Mouse (Mus musculus) neural tube, embryonic 14.5 days (tissue): ENCODE results near the gene Hist1h4f. TPM values are rescaled to one million over a fixed set of nuclear protein-coding genes. Genes with fewer than 3 reads are reported as not detected.

Experiments used
- ATAC-seq: fragments of 200-750 bp; cut with Nextera tagmentation; 2 replicates; pipeline ENCODE4 v1.8.0; 2017; ENCODE audit warnings: low read depth, mild to moderate bottlenecking, moderate TSS enrichment, moderate library complexity
- H3K27ac ChIP-seq: fragments of 300-500 bp; sonication (generic); 2 replicates; pipeline ENCODE4 v1.5.1; 2014; ENCODE audit warnings: low read depth, mild to moderate bottlenecking, control low read depth, low read length, moderate library complexity, mixed read lengths
- H3K27me3 ChIP-seq: fragments of 300-500 bp; sonication (generic); 2 replicates; pipeline ENCODE4 v1.6.1; 2014; ENCODE audit warnings: low read length; ENCODE audit not compliant: control insufficient read depth, insufficient read depth
- H3K36me3 ChIP-seq: fragments of 300-500 bp; sonication (generic); 2 replicates; pipeline ENCODE4 v1.6.1; 2014; ENCODE audit warnings: low read length, mixed read lengths; ENCODE audit not compliant: control insufficient read depth, insufficient read depth
- H3K4me1 ChIP-seq: fragments of 300-500 bp; sonication (generic); 2 replicates; pipeline ENCODE4 v1.6.1; 2014; ENCODE audit warnings: low read length; ENCODE audit not compliant: control insufficient read depth, insufficient read depth
- H3K4me2 ChIP-seq: fragments of 300-500 bp; sonication (generic); 2 replicates; pipeline ENCODE4 v1.6.1; 2014; ENCODE audit warnings: mild to moderate bottlenecking, low read depth, low read length, control low read depth
- H3K4me3 ChIP-seq: fragments of 300-500 bp; sonication (generic); 2 replicates; pipeline ENCODE4 v1.5.1; 2014; ENCODE audit warnings: low read depth, low read length, control low read depth, mixed read lengths
- H3K9ac ChIP-seq: fragments of 300-500 bp; sonication (generic); replicated peaks from 2 replicates; pipeline ENCODE4 v1.6.1; 2014; ENCODE audit warnings: low read depth, mild to moderate bottlenecking, control low read depth, low read length, mixed read lengths
- H3K9me3 ChIP-seq: fragments of 300-500 bp; sonication (generic); 2 replicates; pipeline ENCODE4 v1.6.1; 2016; ENCODE audit warnings: low read length; ENCODE audit not compliant: control insufficient read depth
- WGBS: fragments of 180-500 bp; shearing (Covaris S2); extraction: QIAGEN DNeasy Blood & Tissue Kit; methylation state at CpG from one replicate; pipeline ENCODE4 v1.1.7; 2014; 5-methylcytosine and 5-hydroxymethylcytosine counted together
- polyA plus RNA-seq: library from polyadenylated mRNA; unstranded; fragments of >200 nt; fragmentation: Nextera tagmentation; extraction: Ambion mirVana; gene quantifications from 2 replicates; pipeline ENCODE4 v1.2.1, GENCODE M21; 2014

Hist1h4f gene
- polyA plus RNA-seq, 1 experiment from 2014 or later = not detected

DNA sequence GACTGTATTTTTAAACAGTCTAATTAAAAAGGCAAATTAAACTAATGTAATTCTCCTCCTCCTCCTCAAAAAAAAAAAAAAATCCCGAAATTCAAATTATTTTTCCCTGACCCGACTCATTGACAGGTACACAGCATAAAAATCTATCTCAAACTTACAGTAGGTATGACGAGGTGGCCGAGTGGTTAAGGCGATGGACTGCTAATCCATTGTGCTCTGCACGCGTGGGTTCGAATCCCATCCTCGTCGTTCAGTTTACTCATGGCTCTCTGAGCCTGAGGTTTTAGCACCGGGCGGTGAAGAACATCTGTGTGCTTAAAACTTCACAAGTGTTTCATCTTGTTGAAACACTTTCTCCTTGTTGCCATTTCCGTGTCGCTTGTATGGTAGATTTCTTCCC lies 29.7 kb downstream of the Hist1h4f start:
- WGBS = 2% methylated on average over 14 of the region's 14 CpGs
- Histone ChIP-seq H3K27me3 (no peaks in the 10 kb centered on the region), H3K4me3 (no peak overlapping the region), H3K36me3 (no peaks in the 10 kb centered on the region), H3K4me1 (no peaks in the 10 kb centered on the region), H3K9ac (no peak overlapping the region), H3K4me2 (no peak overlapping the region), H3K9me3 (no peaks in the 10 kb centered on the region), H3K27ac (no peak overlapping the region)
- no peak for ATAC-seq

DNA sequence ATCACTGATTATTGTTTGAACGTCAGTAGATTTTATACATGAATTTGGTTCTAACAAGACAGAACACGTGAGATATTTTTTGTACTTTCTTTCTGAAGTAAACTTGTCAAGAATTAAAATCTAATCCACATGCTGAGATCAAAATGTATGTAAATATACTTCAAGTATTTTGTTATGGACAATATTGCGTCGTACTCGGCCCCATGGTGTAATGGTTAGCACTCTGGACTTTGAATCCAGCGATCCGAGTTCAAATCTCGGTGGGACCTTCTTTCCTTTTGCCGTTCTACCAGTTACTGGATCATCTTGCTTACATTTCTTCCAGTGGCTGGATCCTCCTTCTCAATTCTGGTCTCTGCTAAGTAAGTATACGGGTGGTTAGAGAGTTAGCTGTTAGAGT lies 32.0 kb downstream of the Hist1h4f start:
- WGBS = under 1% methylated on average over 10 of the region's 10 CpGs
- H3K27ac ChIP-seq = no peak overlapping the region

DNA sequence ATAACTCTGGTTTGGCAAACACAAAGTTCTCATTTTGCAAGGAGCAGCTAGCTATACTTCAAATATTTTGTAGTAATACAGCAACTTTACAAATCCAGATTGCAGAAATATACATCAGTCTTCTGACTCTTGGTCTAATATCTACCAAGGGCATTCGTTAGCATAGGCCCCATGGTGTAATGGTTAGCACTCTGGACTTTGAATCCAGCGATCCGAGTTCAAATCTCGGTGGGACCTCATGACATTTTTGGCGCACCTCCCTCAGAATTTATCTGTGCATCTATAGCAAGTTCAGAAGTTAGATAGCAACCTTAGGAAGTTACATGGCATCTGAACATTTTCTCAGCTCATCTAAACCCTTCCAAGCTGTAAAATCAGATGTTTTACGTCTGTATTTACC lies 32.6 kb downstream of the Hist1h4f start:
- under 1% methylated on average over 6 of the region's 6 CpGs for whole genome bisulfite sequencing
- peak; percentile 47 for ATAC-seq
- Histone ChIP-seq H3K36me3 (no peaks in the 10 kb centered on the region), H3K4me1 (peaks cover 4% of the 10 kb centered on the region; the same call in 1 of the 2 replicates), H3K27ac (no peak overlapping the region), H3K9ac (no peak overlapping the region), H3K9me3 (no peaks in the 10 kb centered on the region), H3K4me3 (peak overlapping the region; percentile 39), H3K4me2 (peak overlapping the region; percentile 61), H3K27me3 (no peaks in the 10 kb centered on the region)

More for the DNA sequence above, 32.0 kb downstream of the Hist1h4f start:
- Histone ChIP-seq H3K36me3 (no peaks in the 10 kb centered on the region), H3K27me3 (no peaks in the 10 kb centered on the region), H3K9me3 (no peaks in the 10 kb centered on the region), H3K4me2 (peak overlapping the region; percentile 61), H3K9ac (no peak overlapping the region), H3K4me3 (peak overlapping the region; percentile 39), H3K4me1 (peaks cover 4% of the 10 kb centered on the region; the same call in 1 of the 2 replicates)
- peak; percentile 47; the same call in 1 of the 2 replicates for ATAC-seq

DNA sequence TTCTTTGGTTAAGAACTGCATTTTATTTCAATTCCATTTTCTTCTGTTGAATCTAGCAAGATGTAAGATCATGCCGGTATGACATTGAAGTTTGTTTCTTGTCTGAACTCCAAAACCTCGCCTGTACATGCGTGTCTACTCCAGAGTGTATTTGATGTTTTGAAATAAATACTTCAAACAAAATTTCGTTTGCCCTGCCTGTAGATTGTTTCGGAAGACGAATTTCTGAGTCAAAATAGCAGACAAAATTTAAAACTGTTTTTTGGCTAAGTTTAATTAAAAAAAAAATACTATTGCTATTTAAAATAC lies 33.2 kb downstream of the Hist1h4f start:
- H3K4me1 ChIP-seq = peaks cover 4% of the 10 kb centered on the region; the same call in 1 of the 2 replicates
- H3K27me3 ChIP-seq = no peaks in the 10 kb centered on the region
- no peak for ATAC-seq
- H3K4me2 ChIP-seq = peak overlapping the region; percentile 63
- H3K9me3 ChIP-seq = no peaks in the 10 kb centered on the region
- no peak overlapping the region for H3K9ac ChIP-seq
- WGBS = under 1% methylated on average over 6 of the region's 6 CpGs
- no peak overlapping the region for H3K27ac ChIP-seq
- peak overlapping the region; percentile 39 for H3K4me3 ChIP-seq
- H3K36me3 ChIP-seq = no peaks in the 10 kb centered on the region

DNA sequence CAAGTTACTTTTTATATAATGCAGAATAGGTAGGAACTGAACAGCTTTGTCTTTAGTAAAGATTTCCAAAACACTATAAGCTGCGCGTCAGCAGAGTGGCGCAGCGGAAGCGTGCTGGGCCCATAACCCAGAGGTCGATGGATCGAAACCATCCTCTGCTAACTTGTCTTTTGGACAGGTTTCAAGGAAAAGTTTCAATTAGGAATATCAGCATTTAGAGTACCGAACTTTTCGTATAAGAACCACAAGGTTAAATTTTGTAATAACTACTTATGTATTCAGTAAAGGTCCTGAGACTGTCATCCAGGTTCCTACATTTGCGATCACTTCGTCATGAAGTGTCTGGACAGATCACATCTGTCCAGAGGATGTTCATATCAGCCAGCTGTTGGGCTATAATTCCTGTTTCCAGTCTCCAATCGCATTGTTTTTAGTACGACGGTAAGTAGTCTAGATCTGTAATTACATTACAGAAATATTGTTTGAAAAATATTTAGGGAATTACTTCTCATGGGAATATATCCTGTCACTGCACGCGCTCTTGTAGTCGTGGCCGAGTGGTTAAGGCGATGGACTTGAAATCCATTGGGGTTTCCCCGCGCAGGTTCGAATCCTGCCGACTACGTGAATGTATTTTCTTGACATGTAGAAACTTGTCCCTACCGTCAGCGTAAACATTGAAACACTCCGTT lies 33.7 kb downstream of the Hist1h4f start:
- ATAC-seq = peak; percentile 93
- Histone ChIP-seq H3K4me3 (peak overlapping the region; percentile 39), H3K4me1 (peaks cover 4% of the 10 kb centered on the region; the same call in 1 of the 2 replicates), H3K27ac (no peak overlapping the region), H3K36me3 (no peaks in the 10 kb centered on the region), H3K27me3 (no peaks in the 10 kb centered on the region), H3K4me2 (peak overlapping the region; percentile 63), H3K9ac (no peak overlapping the region), H3K9me3 (no peaks in the 10 kb centered on the region)
- WGBS = under 1% methylated on average over 27 of the region's 27 CpGs

DNA sequence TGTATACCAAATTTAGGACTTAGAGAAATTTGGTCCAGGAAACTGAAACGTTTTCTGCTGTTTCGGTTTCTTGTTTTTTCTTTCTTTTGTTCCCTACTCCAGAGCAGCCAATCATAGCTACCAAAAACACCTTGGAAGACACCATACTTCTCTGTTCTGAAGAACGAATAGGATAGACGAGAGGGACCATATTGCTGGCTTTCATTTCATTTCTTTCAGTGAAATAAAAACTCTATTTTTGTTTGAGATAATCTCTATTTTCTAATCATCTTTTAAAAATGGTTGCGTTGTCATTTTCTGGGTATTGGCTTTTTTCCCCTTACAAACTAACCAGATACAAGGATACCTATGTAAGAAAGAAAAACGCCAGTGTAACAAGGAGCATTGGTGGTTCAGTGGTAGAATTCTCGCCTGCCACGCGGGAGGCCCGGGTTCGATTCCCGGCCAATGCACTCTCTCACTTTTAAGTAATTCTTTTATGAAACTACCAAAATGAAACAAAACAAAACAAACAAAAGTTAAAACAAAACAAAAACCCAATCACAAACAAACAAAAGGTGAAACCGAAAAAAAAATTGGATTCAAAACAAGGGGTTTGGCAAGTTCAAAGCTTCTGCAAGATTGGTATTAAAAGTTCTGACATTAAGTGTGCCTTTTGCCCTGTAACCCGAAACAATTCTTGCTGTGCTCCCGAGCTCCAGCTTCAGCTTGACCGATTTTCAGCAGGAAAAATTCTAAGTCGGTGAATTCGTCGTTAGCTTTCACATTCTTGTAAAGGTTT lies 34.4 kb downstream of the Hist1h4f start:
- WGBS = under 1% methylated on average over 19 of the region's 19 CpGs
- Histone ChIP-seq H3K27ac (no peak overlapping the region), H3K4me2 (peak overlapping the region; percentile 63), H3K36me3 (no peaks in the 10 kb centered on the region), H3K4me1 (peaks cover 4% of the 10 kb centered on the region; the same call in 1 of the 2 replicates), H3K27me3 (no peaks in the 10 kb centered on the region), H3K9me3 (no peaks in the 10 kb centered on the region), H3K9ac (no peak overlapping the region), H3K4me3 (peak overlapping the region; percentile 39)
- peak; percentile 86 for ATAC-seq

DNA sequence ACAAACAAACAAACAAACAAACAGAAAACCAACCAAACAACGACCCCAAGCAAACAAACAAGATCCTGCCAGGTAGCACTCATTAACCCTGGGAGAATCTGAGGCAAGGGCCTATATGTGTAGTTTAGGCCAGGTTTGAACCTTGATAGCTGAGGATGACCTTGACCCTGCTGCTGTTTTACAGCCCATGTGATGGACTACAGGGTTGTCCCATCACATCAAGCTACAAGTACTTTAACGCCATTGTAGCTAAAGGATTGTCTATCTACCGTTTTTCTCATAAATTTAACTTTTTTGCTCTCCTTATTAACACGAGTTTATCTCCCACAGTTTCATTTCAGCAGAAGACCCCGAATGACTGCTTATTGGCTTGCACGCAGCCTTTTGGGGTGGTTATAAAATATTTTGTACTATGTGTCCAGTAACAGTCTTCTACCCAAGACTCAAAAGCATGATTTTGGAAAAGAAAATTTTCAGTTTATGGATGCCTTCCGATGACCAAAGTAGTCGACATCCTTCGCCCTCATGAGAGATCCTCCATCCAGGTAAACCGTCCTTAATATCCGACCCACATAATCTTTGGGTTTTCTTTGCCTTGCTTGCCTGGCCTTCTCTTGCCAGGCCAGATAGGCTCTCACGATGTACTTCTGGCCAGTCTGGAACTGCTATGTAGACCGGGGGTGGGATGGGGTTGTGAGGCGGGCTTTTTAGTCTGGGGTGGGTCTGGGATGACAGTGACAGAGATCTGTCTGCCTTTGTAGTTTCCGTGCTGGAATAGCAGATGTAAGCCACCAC lies 35.4 kb downstream of the Hist1h4f start:
- H3K27ac ChIP-seq = no peak overlapping the region
- peak overlapping the region; percentile 60 for H3K4me2 ChIP-seq
- no peak for ATAC-seq
- no peaks in the 10 kb centered on the region for H3K27me3 ChIP-seq
- WGBS = 55% methylated on average over 15 of the region's 15 CpGs
- H3K4me1 ChIP-seq = peaks cover 4% of the 10 kb centered on the region; the same call in 1 of the 2 replicates
- H3K9ac ChIP-seq = 0 out of 2 replicates have a peak overlapping the region, but pooled peaks have one; percentile 16
- peak overlapping the region; percentile 39 for H3K4me3 ChIP-seq
- H3K36me3 ChIP-seq = no peaks in the 10 kb centered on the region
- no peaks in the 10 kb centered on the region for H3K9me3 ChIP-seq

DNA sequence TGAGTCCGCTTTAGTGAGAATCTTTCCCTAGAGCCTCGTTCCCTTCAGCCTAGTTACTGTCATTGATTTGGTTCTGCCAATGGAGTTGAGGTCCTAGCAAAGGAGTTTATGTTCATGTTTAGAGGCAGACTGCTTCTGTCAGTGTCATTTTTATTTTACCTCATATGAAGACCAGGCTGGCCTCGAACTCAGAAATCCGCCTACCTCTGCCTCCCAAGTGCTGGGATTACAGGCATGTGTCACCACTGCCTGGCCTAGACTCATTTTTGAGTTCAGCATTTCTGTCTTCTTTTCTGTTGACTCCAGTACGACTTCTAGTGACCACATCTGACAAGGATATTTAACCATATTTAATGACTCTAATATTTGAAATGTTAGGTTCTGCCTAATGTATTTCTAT lies 36.2 kb downstream of the Hist1h4f start:
- H3K4me3 ChIP-seq = no peak overlapping the region
- H3K9ac ChIP-seq = no peak overlapping the region
- peaks cover 4% of the 10 kb centered on the region; the same call in 1 of the 2 replicates for H3K4me1 ChIP-seq
- no peaks in the 10 kb centered on the region for H3K36me3 ChIP-seq
- H3K27ac ChIP-seq = no peak overlapping the region
- WGBS = 74% methylated on average over 5 of the region's 5 CpGs
- no peaks in the 10 kb centered on the region for H3K9me3 ChIP-seq
- no peaks in the 10 kb centered on the region for H3K27me3 ChIP-seq
- ATAC-seq = no peak
- H3K4me2 ChIP-seq = no peak overlapping the region
